Mouse (Mus musculus): Measurements from ENCODE around the gene Dph2.

Gene Dph2

GRCm38 (mm10) chr4:117870437-117870836 is 21.4 kb downstream of the Dph2 start:
- no peak for DNase-seq

- DNase-seq: no peak
These were observed 22.5 kb downstream of the Dph2 start for GRCm38 (mm10) chr4:117869317-117869716.

GRCm38 (mm10) chr4:117867823-117868222 is 24.0 kb downstream of the Dph2 start:
- peak; percentile 68 to 74 for DNase-seq

- DNase-seq: no peak
These were observed 24.8 kb downstream of the Dph2 start for GRCm38 (mm10) chr4:117867000-117867399.

GRCm38 (mm10) chr4:117866083-117866482 is 25.7 kb downstream of the Dph2 start:
- peak; percentile 28 to 33 for DNase-seq

GRCm38 (mm10) chr4:117862823-117863222 is 29.0 kb downstream of the Dph2 start:
- DNase-seq: no peak

- DNase-seq: no peak
These were observed 31.3 kb downstream of the Dph2 start for GRCm38 (mm10) chr4:117860570-117860969.

GRCm38 (mm10) chr4:117858794-117859193 is 33.0 kb downstream of the Dph2 start:
- peak; percentile 63 to 64 for DNase-seq

GRCm38 (mm10) chr4:117855146-117855545 is 36.7 kb downstream of the Dph2 start:
- DNase-seq: no peak

GRCm38 (mm10) chr4:117852152-117852868 is 39.5 kb downstream of the Dph2 start:
- no peak for DNase-seq

GRCm38 (mm10) chr4:117850871-117851270 is 41.0 kb downstream of the Dph2 start:
- DNase-seq: no peak

- DNase-seq: no peak
These were observed 41.7 kb downstream of the Dph2 start for GRCm38 (mm10) chr4:117850176-117850575.

GRCm38 (mm10) chr4:117849506-117849905 is 42.3 kb downstream of the Dph2 start:
- DNase-seq: no peak

GRCm38 (mm10) chr4:117849063-117849462 is 42.8 kb downstream of the Dph2 start:
- no peak for DNase-seq

GRCm38 (mm10) chr4:117847011-117847410 is 44.8 kb downstream of the Dph2 start:
- DNase-seq: no peak

- DNase-seq: no peak
These were observed 45.6 kb downstream of the Dph2 start for GRCm38 (mm10) chr4:117846261-117846660.

GRCm38 (mm10) chr4:117845316-117845715 is 46.5 kb downstream of the Dph2 start:
- no peak for DNase-seq

GRCm38 (mm10) chr4:117844467-117844866 is 47.4 kb downstream of the Dph2 start:
- DNase-seq: no peak

- DNase-seq: no peak
These were observed 48.7 kb downstream of the Dph2 start for GRCm38 (mm10) chr4:117843101-117843500.

GRCm38 (mm10) chr4:117841566-117841965 is 50.3 kb downstream of the Dph2 start:
- DNase-seq: no peak

- DNase-seq: no peak
These were observed 51.0 kb downstream of the Dph2 start for GRCm38 (mm10) chr4:117840821-117841220.

- no peak for DNase-seq
These were observed 52.5 kb downstream of the Dph2 start for GRCm38 (mm10) chr4:117839366-117839765.
